Mouse (Mus musculus) fat pad, adult 2 months (tissue): ENCODE measurements around the gene Cacnb1.

Experiments
- DNase-seq: peaks from one replicate; pipeline ENCODE4 v3.0.0-alpha.2; 2011; ENCODE audit warnings: low read depth, low spot score; ENCODE audit errors: extremely low read depth

Gene Cacnb1

DNA sequence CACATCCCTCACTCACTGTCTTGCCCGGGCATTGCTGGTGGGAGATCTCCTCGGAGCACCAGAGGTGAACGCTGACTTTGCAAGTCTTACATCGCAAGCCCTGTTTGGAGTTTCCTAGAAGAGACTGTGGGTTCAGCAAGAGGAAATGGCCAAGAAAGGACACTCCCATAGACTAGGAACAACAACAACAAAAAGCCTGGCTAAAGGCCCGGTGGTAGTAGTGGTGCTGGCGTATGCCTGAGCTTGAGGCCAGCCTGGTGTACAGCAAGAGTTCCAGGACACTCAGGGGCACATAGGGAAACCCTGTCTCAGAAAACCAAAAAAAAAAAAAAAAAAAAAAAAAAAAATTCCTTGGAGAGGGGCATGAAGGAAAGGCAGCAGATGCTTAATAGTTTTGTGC is 19.9 kb upstream of the Cacnb1 start:
- DNase-seq: no peak

DNA sequence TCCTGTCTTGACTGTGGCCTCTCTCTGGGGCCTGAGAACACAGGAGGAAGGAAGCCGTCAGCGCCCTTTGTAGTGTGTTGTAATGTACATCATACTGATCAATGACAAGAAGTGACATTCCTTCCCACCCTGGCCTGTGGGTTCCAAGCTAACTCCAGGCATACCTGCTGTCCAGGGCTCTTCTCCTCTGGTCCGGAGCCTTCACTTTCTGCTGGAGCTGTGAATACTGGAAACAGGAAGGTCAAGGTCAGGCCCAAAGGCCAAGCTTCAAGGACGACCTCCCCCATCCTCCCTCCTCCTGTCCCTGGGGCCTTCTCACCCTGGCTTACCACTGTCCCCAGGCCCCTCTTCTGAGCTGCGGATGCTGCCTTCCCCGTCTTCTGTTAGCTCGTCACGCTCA is 18.1 kb upstream of the Cacnb1 start:
- no peak for DNase-seq

DNA sequence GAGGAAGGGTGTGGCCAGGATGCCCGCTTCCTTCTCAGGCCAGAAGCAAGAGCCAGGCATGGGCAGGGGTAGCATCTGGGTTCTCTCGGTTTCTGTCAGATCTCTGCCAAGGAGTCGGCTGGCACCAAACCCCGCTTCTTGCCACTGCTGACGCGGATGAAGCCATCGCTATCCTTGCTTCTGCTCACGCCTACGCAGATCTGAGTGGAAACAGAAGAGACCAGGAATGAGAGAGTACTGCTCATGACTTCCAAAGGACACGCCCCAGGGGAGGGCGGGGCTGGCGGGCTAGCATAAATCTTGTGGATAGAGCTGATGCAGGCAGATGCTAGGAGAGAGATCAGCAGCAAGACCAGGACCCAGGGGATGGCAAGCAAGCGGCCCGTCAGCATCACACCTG is 15.0 kb upstream of the Cacnb1 start:
- no peak for DNase-seq

DNA sequence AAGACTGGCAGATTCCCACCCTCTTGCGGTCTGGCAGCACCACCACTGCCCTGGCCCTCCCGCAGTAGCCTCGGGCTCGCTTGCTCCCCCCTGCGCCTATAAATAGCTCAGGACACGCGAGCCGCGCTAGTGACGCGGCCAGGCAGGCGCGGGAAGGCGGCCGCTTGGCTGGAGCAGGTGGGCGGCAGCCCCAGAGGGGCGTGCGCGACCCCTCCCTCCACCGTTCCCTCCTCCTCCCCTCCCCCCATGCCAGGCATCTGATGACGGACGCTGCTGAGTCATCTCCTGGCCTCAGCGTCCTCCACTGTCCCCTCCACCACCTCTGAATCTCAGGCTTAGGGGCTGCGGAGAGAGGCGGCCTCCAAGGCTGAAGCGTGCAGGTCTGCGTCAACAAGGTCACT is 13.1 kb upstream of the Cacnb1 start:
- no peak for DNase-seq

DNA sequence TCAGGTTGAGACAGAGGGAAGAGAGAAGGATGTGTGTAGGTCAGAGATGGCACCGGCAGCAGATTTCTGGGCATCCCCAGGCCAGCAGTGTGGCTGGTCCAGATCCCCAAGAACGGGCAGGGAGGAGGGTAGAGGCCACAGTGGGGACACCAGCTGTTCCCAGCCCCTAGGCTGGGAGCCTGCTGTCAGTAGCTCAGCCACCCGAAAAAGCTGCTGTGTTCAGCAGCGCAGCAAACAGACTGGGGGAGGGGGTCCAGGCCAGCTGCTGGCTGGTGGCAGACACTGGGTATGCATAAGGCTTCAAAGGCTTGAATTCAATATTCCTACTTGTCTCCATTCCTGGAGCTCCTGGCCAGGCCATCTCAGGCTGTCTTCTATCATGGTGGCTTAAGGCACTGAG is 12.0 kb upstream of the Cacnb1 start:
- DNase-seq: no peak

DNA sequence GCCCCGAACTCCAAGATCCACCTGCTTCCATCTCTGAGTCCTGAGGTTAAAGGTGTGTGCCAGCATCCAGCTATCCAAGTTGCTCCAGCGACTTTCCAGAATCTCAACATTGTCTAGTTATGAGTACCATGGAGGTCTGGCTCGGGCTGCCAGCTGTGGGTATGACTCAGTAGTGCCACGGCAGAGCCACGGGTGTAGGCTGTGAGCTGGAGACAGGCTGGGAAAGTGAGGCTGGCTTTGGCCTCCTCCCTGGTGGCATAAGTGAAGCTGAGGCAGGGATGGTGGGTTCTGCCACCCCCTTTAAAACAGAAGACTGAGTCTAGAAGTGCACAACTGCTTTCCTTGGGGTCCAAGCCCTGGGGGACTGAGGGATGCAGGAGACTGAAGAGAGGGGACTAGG is 11.2 kb upstream of the Cacnb1 start:
- no peak for DNase-seq

DNA sequence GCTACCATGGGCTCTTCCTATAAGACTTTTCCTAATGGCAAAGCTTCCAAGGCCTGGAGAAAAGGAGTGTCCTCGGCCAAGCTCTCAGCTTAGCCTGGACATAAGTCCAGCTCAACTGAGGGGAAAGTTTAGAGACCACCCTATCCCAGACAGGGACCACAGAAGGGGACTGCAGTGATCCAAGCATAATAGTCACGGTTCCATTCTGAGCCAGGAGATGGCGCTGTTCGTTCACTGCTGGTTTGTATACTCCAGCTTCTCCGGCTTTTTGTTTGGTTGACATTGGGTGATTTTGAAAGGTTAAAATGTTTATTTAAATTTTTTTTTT is 8.6 kb upstream of the Cacnb1 start:
- no peak for DNase-seq

DNA sequence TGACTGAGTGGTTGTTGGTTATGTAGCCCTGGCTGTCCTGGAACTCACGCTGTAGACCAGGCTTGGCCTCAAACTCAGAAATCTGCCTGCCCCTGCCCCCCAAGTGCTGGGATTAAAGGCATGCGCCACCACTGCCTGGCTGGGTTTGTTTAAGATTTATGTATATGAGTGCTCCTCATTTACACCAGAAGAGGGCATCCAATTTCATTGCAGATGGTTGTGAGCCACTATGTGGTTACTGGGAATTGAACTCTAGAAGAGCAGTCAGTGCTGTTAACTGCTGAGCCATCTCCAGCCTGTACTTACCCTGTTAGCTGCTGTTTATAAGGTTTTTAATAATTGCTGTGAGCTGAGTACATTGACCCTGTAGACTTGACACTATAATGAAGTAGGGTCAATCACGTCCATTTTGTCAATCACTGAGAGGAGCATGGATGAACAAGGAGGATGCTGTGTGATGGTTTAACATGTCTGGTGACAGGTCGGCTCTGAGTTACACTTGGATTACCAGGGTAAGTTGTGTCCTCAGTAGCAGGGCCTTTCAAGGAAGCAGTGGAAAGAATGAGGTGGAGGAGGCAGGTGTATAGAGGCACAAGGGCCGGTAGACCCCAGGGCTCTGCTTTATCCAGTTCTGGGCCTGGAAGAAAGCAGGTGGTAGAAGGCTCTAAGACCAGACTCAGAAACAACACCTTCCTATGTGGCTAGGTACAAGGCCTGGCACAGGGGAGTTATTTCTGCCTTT is 8.0 kb upstream of the Cacnb1 start:
- DNase-seq: no peak

DNA sequence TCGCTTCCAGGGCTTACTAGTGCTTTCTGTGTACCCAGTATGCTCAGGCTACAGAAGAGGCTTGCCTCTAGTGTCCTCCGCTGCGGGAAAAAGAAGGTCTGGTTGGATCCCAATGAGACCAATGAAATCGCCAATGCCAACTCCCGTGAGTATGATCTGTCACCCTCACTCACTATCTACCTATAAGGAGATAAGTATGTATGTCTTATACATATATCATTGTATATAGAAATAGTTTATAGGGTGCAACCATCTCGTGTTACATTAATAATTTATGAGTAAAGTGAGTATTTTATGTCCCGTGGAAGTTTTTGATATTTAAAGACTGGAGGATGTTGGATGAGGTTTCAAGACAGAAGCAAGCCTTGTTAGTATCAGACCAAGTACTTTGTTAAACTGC is 5.0 kb upstream of the Cacnb1 start:
- DNase-seq: no peak

DNA sequence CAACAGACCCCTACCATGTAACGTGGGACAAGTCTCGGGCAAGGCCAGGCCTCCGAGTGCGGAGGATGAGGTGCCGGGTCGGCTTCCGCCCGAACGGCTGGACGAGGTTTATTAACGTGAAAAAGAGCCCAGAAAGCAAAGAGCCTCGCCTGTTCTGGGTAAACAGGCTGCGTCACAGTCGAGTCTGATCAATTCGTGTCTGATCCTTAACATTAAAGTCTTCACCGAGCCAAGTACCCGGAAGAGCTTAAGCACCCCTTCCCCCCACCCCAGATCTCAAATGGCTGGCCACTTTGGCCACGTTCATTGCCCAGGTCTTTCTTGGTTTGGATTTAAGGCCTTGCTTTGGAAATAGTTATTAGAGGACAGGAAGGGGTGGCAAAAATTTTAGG is 4.5 kb upstream of the Cacnb1 start:
- DNase-seq: no peak

DNA sequence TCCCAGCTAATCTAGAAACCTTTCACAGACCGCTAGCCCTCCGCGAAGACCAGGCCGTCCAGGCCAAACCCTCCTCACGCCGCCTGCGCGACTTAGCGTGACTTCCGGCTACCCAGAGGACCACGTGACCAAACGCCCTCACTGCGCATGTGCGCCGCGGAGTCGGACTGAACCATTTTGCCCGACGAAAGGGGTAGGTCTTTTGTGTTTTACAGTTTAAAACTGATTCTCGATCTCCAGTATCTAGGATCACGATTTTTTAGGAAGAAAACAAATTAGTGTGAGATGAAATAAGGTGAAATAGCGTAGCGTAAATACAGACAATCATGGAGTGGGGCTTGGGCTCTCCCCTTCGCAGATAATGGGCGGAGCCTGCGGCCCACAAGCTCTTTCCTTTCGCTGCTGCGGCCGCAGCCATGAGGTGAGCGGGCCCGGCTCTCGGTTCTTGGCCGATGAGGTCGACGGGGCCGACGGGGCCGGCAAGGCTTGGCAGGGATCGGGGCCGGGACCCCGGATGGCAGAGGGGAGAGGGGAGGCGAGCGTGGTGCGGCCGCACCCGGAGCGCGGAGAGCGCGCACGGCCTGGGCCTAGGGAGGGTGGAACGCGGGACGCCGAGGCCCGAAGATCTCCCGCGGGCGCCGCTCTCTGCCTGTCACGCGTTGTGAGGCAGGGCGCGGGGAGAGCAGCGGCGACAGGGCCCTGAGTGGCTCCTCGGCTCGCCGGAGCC is 3.9 kb upstream of the Cacnb1 start, which contains the start of gene Rpl19:
Gene Rpl19, plus strand, starts transcription at position 141 of the 727 bp plus-strand sequence.
- DNase-seq: no peak

DNA sequence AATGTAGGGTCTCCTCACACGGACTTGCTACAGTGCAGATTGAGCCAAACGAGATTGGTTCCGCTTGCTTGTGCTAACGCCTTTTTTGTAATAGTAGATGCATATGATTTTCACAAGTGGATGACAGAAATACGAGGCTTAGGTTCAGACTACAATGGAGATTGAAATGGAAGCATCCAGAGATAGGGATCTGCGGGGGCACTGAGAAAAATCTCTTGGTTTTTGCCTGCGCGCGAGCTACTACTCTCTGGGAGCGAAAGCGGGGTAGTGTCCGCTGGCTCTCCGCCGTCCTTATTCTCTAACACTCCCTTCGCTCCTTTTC is 3.4 kb upstream of the Cacnb1 start:
- no peak for DNase-seq

DNA sequence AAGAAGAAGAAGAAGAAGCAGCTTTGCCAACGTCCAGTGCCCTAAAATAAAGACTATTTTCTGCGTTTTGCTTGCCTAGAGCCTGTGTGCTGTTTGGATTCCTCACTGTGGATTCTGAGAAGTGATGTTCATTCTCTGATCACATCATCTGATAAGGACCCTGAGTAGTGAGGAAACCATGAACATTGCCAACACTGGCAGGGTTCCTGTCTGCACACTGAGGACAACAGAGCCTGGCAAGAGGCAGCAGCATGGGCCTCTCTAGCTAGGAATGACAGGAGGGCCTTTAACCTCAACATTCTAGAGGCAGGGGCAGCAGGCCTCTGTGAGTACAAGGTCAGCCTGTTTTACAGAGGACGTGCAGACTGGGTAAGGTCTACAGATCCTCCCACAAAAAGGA is 1.7 kb upstream of the Cacnb1 start:
- no peak for DNase-seq

DNA sequence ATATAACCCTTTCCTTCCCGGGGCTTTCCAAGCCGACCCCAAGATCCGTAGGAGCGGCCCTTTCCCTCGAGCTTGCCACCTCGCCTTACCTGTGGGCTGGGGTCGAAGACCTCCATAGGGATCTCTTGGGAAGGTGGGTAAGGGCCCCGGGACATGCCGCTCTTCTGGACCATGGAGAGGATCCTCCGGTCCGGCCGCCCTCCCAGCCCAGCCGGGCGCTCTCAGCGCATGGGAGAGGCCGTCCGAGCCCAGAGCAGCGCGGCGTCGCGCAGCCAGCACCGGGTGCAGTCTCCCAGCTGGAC is 630 bp downstream of the Cacnb1 start:
- DNase-seq: no peak

DNA sequence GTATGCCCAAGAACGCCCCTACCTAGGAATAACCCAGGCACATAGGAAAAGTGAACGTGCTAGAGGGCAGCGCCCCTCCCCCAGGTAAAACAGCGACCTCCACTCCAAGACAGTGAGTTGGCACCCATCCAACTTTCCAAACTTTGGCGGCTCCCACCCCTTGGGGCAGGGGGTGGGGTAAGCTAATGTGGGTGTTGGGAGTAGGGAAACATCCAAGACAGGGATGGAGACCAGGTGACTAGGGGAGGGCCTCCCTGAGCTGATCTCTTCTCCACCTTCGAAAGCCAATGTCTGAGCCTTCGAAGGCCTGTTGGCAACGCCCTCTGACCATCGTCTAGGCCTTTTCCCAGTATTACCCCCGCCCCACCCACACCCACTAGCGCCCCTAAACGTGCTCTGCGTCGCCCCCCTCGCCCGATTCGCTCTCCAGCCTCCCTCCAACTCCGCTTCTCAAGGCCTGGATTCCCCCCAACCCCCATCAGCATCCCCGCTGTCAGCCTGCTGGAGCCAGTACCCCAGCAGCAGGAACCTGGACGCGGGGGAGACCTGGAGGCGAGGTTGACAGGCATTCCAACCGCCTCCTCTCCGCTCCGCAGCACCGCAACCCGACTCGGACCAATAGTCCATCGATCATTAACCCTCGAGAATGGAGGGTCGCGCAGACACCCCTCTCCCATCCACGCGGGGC is 1.1 kb downstream of the Cacnb1 start:
- DNase-seq: no peak

DNA sequence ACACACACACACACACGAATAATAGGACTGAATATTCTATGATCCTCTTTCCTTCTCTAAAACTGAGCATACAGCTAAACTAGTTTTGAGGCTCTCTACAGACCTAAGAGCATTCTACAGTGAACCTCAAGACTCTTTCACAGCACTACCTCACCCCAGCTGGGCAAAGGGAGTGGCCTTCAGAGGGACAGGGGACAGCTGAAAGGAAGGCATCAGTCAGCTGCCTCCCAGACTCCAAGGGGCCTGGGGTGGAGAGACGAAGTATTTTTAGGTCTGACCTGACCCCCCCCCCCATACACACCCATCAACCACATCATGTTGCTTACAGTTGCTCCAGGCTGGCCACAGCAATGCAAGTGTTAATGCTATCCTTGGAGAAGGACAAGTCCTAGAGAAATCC is 1.7 kb downstream of the Cacnb1 start:
- DNase-seq: no peak

DNA sequence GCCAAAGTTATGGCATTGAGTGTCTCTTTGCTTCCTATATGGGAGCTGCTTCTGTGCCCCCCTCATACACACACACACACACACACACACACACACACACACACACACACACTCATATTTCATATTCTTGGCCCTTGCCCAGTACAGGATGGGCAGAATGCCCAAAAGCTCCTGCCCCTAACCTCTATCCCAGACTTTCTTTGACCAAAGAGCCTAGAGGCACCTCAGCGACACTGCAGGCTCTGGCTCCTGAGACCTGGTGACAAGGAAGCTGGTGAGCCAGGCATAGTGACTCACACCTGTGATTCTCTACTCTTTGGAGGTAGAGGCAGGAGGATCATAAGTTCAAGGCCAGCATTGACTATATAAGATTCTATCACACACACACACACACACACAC is 2.1 kb downstream of the Cacnb1 start:
- DNase-seq: no peak

DNA sequence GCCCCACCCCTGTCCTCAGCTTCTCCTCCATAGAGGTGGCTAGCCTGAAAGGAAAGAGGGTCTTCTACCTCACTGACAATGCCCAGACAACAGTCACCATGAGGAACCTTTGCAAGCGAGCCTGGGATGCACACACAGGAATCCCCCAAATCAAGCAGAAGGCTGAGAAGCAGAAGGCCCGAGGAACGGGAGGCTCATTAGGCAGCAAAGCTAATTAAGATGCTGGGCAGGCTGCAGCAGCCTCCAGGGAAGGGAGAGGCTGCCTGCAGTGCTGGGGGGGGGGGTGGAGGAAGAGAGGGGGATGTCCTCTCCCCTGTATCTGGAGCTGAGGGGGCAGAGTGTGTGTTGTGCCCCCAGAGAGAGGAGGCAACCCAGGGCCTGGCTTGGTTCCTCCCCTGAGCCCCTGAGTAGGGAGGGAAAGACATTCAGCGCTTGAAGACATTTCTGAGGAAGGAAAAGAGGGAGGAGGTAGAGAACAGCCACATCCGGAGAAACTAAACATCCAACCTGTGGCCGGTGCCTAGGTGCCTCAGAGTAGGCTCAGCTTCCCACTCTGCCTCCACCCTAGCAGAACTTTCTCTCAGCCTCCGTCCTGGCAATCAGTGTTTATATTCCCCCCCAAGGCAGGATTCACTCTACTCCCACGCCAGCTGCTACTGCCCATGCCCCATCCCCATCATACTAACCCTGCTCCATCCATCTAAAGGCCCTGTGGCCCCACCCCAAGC is 2.8 kb downstream of the Cacnb1 start:
- DNase-seq: no peak

DNA sequence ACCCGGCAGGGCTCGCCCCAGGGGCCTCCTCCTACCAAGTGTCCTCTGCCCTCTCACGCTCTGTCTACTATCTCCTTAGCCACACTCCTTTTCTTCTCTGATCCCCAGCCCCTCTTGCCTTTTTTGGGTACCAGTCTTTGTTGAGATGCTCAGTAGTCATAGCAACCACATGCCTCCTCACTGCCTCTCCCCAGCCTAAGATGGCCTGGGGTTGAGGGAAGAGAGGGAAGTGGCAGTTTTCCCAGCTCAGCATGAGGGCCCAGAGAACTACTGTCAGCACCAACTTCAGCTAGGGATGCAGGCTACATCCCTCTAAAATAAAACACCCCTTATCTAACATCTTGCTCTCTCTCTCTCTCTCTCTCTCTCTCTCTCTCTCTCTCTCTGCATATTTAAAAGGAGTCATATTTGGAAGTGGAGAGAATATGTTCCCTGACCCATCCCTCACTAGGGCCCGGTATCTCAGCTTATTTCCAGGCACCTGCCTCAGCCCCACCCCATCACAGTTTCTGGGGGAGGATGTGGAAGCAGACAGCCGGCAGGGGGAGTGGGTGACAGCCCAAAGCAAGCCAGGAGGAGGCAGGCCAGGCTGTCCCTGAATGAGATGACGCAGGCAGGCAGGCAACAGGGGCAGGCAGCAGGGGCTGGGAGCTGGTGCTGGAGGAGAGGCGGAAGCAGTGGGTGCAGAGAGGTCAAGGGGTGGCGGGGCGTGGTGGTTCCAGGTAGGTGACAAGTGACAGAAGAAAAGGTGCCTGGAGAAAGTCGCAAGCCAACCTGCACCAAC is 3.8 kb downstream of the Cacnb1 start:
- no peak for DNase-seq

DNA sequence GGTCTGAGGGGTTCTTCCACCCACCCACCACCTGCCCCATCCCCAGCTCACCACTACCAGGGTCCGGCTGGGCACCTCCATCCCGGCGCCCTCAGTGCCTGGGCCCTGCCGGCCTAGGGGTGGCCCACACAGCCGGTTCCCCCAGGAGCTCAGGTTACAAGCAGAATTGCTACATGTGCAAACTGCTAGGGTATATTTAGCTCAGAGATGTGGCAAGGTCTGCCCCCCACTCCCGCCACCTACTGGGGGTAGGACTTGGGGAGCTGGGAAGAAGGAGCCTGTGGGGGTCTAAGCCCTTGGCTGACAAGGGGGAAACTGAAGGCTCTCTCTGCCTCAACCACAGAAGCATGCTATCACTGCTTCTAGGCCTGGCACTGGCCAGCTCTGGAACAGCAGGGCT is 4.6 kb downstream of the Cacnb1 start:
- DNase-seq: no peak

DNA sequence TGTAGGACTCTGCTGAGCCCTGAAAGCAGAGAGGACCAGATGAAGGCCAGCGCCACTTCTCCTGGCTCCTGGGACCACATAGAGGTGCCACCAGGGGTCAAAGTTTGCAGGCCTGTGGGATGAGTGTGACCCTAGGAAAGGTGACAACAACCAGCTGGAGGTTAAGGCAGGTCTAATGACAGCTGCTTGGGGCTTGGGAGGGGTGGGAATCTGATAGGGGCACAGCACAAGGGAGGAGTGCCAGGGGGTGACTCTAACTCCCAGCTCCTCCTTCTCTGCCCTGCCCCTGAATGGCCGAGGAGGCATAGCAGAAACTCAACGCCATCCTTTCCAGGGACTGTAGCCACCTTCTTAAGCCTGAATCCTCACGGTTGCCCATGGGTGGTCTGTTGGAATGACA is 6.0 kb downstream of the Cacnb1 start:
- no peak for DNase-seq
